Mouse (Mus musculus): ENCODE results near the gene Lyrm2.

GRCm38 (mm10) chr4:32826925-32827324 is 26.9 kb downstream of the Lyrm2 start:
- TF ChIP-seq POLR2A (IDR thresholded peaks at IDR 0.05; ENCODE audit: borderline replicate concordance, extremely low read depth, low read depth, low read length) (no peak), CTCF (IDR thresholded peaks at IDR 0.05; ENCODE audit: insufficient read depth, low read length) (no peak)

Data from lung, adult 2 months (tissue).